Mouse (Mus musculus): ENCODE results near the gene Klhl3. TPM values are rescaled to one million over a fixed set of nuclear protein-coding genes. Genes with fewer than 3 reads are reported as not detected.

Gene Klhl3
- polyA plus RNA-seq, 1 experiment from 2014 or later: 1.8 TPM

DNA sequence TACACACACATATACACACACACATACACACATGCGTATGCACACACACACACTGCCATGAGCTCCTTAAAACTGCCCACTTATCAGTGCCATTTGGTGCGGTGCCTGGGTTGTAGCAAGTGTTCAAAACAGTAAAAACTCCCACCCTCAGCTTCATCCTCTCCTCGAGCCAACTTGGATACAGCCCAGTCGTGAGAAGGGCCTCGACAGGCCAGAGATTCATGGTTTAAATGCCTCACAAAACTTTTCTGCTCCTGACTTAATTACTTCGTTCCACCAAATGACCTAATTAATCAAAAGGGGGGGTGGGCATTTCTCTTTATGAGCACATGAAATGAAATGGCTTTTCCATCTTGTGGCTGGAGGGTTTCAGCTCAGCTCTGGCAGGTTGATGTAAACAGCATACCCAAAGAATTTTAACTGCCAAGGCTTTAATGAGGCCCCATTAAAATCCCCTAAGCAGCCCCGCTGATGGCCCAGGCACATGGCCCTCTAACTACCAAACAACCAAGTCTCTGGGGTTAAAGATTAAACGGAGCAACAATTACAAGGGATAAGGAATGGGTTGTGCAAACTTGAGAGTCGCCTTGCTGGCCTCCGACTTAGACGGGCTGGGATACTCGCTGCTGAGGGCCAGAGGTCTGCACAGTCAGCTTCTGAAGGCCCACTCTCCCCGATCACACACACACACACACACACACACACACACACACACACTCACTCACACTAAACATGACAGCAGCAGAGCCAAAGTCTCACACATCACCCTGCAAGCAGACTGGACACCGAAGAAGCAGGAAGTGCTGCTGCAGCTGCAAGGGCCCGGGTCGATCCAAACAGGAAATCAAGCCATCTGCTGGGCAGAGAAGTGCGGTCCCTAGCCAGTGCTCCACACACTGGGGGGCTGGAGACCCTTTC lies 55.2 kb downstream of the Klhl3 start:
- DNase-seq (ENCODE audit: low spot score): peak; percentile 52
- Histone ChIP-seq H3K9me3 (replicated peaks; ENCODE audit: control insufficient read depth, low read length) (no peaks in the 10 kb centered on the region), H3K4me1 (ENCODE audit: control insufficient read depth, insufficient read depth, low read length) (no peaks in the 10 kb centered on the region), H3K9ac (replicated peaks; ENCODE audit: low read length) (peak overlapping the region; percentile 9), H3K4me3 (ENCODE audit: low read depth, low read length) (no peak overlapping the region), H3K36me3 (replicated peaks; ENCODE audit: control insufficient read depth, insufficient read depth, low read depth, low read length) (no peaks in the 10 kb centered on the region), H3K4me2 (ENCODE audit: low read depth, low read length) (no peak overlapping the region), H3K27me3 (ENCODE audit: control insufficient read depth, insufficient read depth, low read length) (no peaks in the 10 kb centered on the region), H3K27ac (replicated peaks; ENCODE audit: low read depth, low read length) (peak overlapping the region; percentile 52; the same call in 1 of the 2 replicates)
- ATAC-seq (replicated peaks; ENCODE audit: insufficient number of reproducible peaks, low FRiP score, low TSS enrichment, low read depth): no peak
- WGBS: 38% methylated on average over 17 of the region's 17 CpGs

DNA sequence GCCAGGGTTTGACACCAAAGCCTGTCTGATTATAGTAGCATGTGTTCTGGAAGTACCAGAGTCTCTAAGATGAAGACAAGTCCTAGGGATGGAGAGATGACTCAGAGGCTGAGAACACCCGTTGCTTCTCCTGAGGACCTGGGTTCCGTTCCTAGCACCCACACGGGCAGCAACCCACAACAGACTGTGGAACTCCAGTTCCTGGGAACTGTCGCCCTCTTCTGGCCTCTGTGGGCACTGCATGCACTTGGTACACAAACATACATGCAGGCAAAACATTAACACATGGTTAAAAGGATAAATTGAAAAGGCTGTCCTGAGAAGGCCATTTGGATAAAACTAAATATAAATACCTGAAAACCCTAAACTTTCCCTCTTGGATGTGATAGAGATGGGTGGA lies 56.8 kb downstream of the Klhl3 start:
- DNase-seq (ENCODE audit: low spot score): no peak

DNA sequence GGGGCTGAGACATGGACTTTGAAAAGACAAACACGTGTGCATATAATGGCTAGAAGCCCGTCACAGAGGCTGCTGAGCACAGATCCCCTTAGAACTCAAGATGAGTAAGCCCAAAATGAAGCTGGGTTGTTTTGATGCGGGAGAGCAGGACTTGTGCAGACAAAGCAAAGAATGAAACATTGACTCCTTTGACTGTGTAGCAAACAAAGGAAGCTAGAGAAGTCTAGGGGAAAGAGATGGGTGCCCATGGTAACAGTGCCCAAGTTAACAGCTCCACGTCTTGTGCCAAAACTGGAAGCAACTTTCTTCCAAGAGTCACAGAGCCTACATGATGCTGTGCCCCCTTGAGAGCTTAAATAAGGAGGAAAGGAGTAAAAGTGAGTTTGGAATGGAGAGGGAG lies 59.8 kb downstream of the Klhl3 start:
- Histone ChIP-seq H3K36me3 (replicated peaks; ENCODE audit: control insufficient read depth, insufficient read depth, low read depth, low read length) (no peaks in the 10 kb centered on the region), H3K4me3 (ENCODE audit: low read depth, low read length) (no peak overlapping the region), H3K27ac (replicated peaks; ENCODE audit: low read depth, low read length) (no peak overlapping the region), H3K4me2 (ENCODE audit: low read depth, low read length) (no peak overlapping the region), H3K9me3 (replicated peaks; ENCODE audit: control insufficient read depth, low read length) (no peaks in the 10 kb centered on the region), H3K27me3 (ENCODE audit: control insufficient read depth, insufficient read depth, low read length) (no peaks in the 10 kb centered on the region), H3K9ac (replicated peaks; ENCODE audit: low read length) (no peak overlapping the region), H3K4me1 (ENCODE audit: control insufficient read depth, insufficient read depth, low read length) (no peaks in the 10 kb centered on the region)
- ATAC-seq (replicated peaks; ENCODE audit: insufficient number of reproducible peaks, low FRiP score, low TSS enrichment, low read depth): no peak
- DNase-seq (ENCODE audit: low spot score): no peak
- WGBS: 79% methylated on average over 4 of the region's 4 CpGs

More for the DNA sequence above, 56.8 kb downstream of the Klhl3 start:
- H3K27me3 ChIP-seq (ENCODE audit: control insufficient read depth, insufficient read depth, low read length): no peaks in the 10 kb centered on the region
- WGBS: 90% methylated on average over 4 of the region's 4 CpGs
- no peak overlapping the region for H3K9ac ChIP-seq (replicated peaks; ENCODE audit: low read length)
- H3K4me3 ChIP-seq (ENCODE audit: low read depth, low read length): no peak overlapping the region
- H3K4me2 ChIP-seq (ENCODE audit: low read depth, low read length): no peak overlapping the region
- no peak for ATAC-seq (replicated peaks; ENCODE audit: insufficient number of reproducible peaks, low FRiP score, low TSS enrichment, low read depth)
- H3K36me3 ChIP-seq (replicated peaks; ENCODE audit: control insufficient read depth, insufficient read depth, low read depth, low read length): no peaks in the 10 kb centered on the region
- no peak overlapping the region for H3K27ac ChIP-seq (replicated peaks; ENCODE audit: low read depth, low read length)
- H3K9me3 ChIP-seq (replicated peaks; ENCODE audit: control insufficient read depth, low read length): no peaks in the 10 kb centered on the region
- no peaks in the 10 kb centered on the region for H3K4me1 ChIP-seq (ENCODE audit: control insufficient read depth, insufficient read depth, low read length)

DNA sequence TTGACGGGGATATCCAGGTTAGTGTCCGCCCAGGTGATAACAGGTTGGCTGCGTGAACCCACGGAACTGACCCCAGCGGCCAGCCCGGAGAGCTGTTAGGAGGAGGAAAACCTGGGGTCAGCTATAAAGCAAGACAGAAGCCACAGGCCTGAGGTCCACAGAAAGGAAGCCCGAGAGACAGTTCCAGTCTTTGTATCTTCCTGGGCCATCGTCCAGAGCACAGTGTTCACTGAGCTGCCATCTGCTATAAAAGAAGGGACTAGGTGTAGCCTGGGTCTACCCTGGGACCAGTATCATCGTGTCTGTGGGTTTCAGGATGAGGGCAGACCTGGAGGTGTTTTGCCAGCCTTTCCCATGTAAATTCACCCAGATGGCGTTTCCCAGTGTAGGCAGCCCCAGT lies 61.7 kb downstream of the Klhl3 start:
- Histone ChIP-seq H3K4me1 (ENCODE audit: control insufficient read depth, insufficient read depth, low read length) (no peaks in the 10 kb centered on the region), H3K9ac (replicated peaks; ENCODE audit: low read length) (no peak overlapping the region), H3K9me3 (replicated peaks; ENCODE audit: control insufficient read depth, low read length) (no peaks in the 10 kb centered on the region), H3K4me3 (ENCODE audit: low read depth, low read length) (no peak overlapping the region), H3K4me2 (ENCODE audit: low read depth, low read length) (no peak overlapping the region), H3K27ac (replicated peaks; ENCODE audit: low read depth, low read length) (no peak overlapping the region), H3K27me3 (ENCODE audit: control insufficient read depth, insufficient read depth, low read length) (no peaks in the 10 kb centered on the region), H3K36me3 (replicated peaks; ENCODE audit: control insufficient read depth, insufficient read depth, low read depth, low read length) (no peaks in the 10 kb centered on the region)
- WGBS: 77% methylated on average over 10 of the region's 10 CpGs
- no peak for DNase-seq (ENCODE audit: low spot score)
- no peak for ATAC-seq (replicated peaks; ENCODE audit: insufficient number of reproducible peaks, low FRiP score, low TSS enrichment, low read depth)

DNA sequence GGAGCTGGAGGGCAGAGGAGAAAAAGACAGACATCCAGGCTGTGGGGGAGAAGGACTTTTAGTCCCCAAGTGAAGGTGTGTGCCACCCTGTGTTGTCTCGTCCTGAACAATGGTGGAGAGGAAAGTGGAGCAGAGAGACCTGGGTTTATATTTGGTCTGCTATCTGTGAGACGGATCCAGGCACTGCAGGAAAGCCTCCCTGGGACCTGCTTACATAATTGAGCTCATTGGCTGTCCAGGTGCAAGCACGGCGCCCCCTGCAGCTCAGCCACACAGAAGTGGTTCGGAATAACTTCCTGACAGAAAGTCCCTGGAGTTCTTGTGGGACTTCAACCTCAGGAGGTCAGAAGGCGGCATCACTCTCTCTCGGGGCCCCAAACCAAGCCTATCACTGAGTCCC lies 62.1 kb downstream of the Klhl3 start:
- DNase-seq (ENCODE audit: low spot score): no peak
- no peaks in the 10 kb centered on the region for H3K27me3 ChIP-seq (ENCODE audit: control insufficient read depth, insufficient read depth, low read length)
- no peak overlapping the region for H3K4me3 ChIP-seq (ENCODE audit: low read depth, low read length)
- no peak overlapping the region for H3K9ac ChIP-seq (replicated peaks; ENCODE audit: low read length)
- ATAC-seq (replicated peaks; ENCODE audit: insufficient number of reproducible peaks, low FRiP score, low TSS enrichment, low read depth): no peak
- no peaks in the 10 kb centered on the region for H3K36me3 ChIP-seq (replicated peaks; ENCODE audit: control insufficient read depth, insufficient read depth, low read depth, low read length)
- H3K9me3 ChIP-seq (replicated peaks; ENCODE audit: control insufficient read depth, low read length): no peaks in the 10 kb centered on the region
- H3K27ac ChIP-seq (replicated peaks; ENCODE audit: low read depth, low read length): no peak overlapping the region
- WGBS: 52% methylated on average over 7 of the region's 7 CpGs
- H3K4me1 ChIP-seq (ENCODE audit: control insufficient read depth, insufficient read depth, low read length): no peaks in the 10 kb centered on the region
- H3K4me2 ChIP-seq (ENCODE audit: low read depth, low read length): no peak overlapping the region

DNA sequence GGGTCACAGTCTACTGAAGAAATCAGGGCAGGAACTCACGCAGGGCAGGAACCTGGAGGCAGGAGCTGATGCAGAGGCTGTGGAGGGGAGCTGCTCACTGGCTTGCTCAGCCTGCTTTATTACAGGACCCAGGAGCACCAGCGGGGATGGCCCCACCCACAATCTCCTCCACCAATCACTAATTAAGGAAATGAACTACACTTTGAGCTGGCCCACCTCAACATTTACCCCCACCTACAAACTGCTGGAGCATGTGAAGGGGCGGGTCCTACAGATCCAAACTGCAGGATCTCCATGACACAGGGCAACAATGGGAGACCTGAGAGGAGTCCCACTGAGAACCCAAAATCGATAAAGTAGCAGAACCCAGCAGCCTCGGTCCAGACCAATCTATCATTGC lies 64.3 kb downstream of the Klhl3 start:
- DNase-seq (ENCODE audit: low spot score): no peak
- Histone ChIP-seq H3K4me3 (ENCODE audit: low read depth, low read length) (no peak overlapping the region), H3K4me1 (ENCODE audit: control insufficient read depth, insufficient read depth, low read length) (no peaks in the 10 kb centered on the region), H3K36me3 (replicated peaks; ENCODE audit: control insufficient read depth, insufficient read depth, low read depth, low read length) (no peaks in the 10 kb centered on the region), H3K27ac (replicated peaks; ENCODE audit: low read depth, low read length) (no peak overlapping the region), H3K4me2 (ENCODE audit: low read depth, low read length) (no peak overlapping the region), H3K27me3 (ENCODE audit: control insufficient read depth, insufficient read depth, low read length) (no peaks in the 10 kb centered on the region), H3K9ac (replicated peaks; ENCODE audit: low read length) (no peak overlapping the region), H3K9me3 (replicated peaks; ENCODE audit: control insufficient read depth, low read length) (no peaks in the 10 kb centered on the region)
- no peak for ATAC-seq (replicated peaks; ENCODE audit: insufficient number of reproducible peaks, low FRiP score, low TSS enrichment, low read depth)
- WGBS: 70% methylated on average over 5 of the region's 5 CpGs

DNA sequence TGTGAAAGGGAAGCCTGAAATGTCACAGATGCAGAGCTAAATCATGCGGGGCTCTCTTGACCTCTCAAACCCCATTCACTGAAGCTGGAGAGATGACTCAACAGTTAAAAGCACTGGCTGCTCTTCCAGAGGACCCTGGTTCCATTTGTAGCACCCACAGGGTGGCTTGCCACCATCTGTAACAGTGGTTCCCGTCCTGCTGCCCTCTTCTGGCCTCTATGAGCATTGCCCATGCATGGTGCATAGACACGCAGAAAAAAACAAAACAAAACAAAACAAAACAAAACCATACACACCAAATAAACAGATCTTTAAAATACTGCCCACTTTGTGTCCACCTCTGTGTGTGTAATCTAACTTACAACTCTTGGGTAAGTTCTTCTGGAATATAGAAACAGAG lies 65.3 kb downstream of the Klhl3 start:
- Histone ChIP-seq H3K27ac (replicated peaks; ENCODE audit: low read depth, low read length) (no peak overlapping the region), H3K9me3 (replicated peaks; ENCODE audit: control insufficient read depth, low read length) (no peaks in the 10 kb centered on the region), H3K4me2 (ENCODE audit: low read depth, low read length) (no peak overlapping the region), H3K4me1 (ENCODE audit: control insufficient read depth, insufficient read depth, low read length) (no peaks in the 10 kb centered on the region), H3K4me3 (ENCODE audit: low read depth, low read length) (no peak overlapping the region), H3K36me3 (replicated peaks; ENCODE audit: control insufficient read depth, insufficient read depth, low read depth, low read length) (no peaks in the 10 kb centered on the region), H3K27me3 (ENCODE audit: control insufficient read depth, insufficient read depth, low read length) (no peaks in the 10 kb centered on the region), H3K9ac (replicated peaks; ENCODE audit: low read length) (no peak overlapping the region)
- ATAC-seq (replicated peaks; ENCODE audit: insufficient number of reproducible peaks, low FRiP score, low TSS enrichment, low read depth) (no peak), DNase-seq (ENCODE audit: low spot score) (no peak)
- 79% methylated on average over 3 of the region's 3 CpGs for WGBS

DNA sequence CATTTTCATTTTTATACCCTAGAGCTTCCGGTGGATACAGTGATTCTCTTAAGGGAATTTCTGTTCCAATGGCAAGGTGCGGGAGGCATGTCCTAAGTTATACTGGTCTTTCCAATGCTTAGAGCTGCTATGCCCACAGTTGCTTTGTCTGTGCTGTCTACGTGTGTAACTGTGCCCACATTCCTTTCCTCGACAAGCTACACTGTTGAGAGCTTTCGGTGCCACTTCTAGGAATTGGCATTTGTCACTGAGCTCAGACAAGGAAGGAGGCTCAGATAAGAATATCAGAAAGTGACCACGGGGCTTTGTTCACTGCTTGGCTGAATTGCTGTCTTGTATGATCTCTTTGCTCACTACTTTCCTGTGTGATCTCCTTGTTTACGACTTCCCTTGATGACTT lies 67.2 kb downstream of the Klhl3 start:
- Histone ChIP-seq H3K9ac (replicated peaks; ENCODE audit: low read length) (no peak overlapping the region), H3K27me3 (ENCODE audit: control insufficient read depth, insufficient read depth, low read length) (no peaks in the 10 kb centered on the region), H3K9me3 (replicated peaks; ENCODE audit: control insufficient read depth, low read length) (no peaks in the 10 kb centered on the region), H3K27ac (replicated peaks; ENCODE audit: low read depth, low read length) (no peak overlapping the region), H3K4me1 (ENCODE audit: control insufficient read depth, insufficient read depth, low read length) (no peaks in the 10 kb centered on the region), H3K4me3 (ENCODE audit: low read depth, low read length) (no peak overlapping the region), H3K4me2 (ENCODE audit: low read depth, low read length) (no peak overlapping the region), H3K36me3 (replicated peaks; ENCODE audit: control insufficient read depth, insufficient read depth, low read depth, low read length) (no peaks in the 10 kb centered on the region)
- ATAC-seq (replicated peaks; ENCODE audit: insufficient number of reproducible peaks, low FRiP score, low TSS enrichment, low read depth): no peak
- DNase-seq (ENCODE audit: low spot score): no peak
- WGBS: 89% methylated on average over 7 of the region's 7 CpGs

Data from embryonic facial prominence, embryonic 11.5 days (tissue).